8 mouse cellular contexts compared by ENCODE assay signal in genomic region chr13:21783255-21783617, GRCm38 (mm10). TPM values are rescaled to one million over a fixed set of nuclear protein-coding genes. Genes with fewer than 3 reads are reported as not detected.
A peak's percentile ranks its signal among the peaks of the same experiment; 100 is the strongest.
DNase-seq lines count a peak whose midpoint lies in the region; ATAC-seq and TF ChIP-seq lines count a peak whose summit lies in the region.

Gene Hist1h3i, minus strand, starts transcription at chr13:21783370.

- H3K79me2 ChIP-seq in MEL (ENCODE audit: control insufficient read depth, insufficient read depth, low read length, poor library complexity), result peaks cover 8% of the 10 kb centered on the region; the same call in 1 of the 2 replicates

- no peak for TF ChIP-seq EP300 in MEL (IDR thresholded peaks at IDR 0.05; ENCODE audit: low read depth in 1 of 2, low read length in 2 of 2)
- peak; percentile 70 for TF ChIP-seq EP300 in liver, embryonic 14.5 days (IDR thresholded peaks at IDR 0.05; ENCODE audit: low read depth)

- TF ChIP-seq RAD21 in MEL (IDR thresholded peaks at IDR 0.05; ENCODE audit: low read depth, low read length), result no peak

- H3K36me3 ChIP-seq in MEL (ENCODE audit: control insufficient read depth in 1 of 2, insufficient read depth in 2 of 2, low read length in 2 of 2), result peaks cover 0 to 28% of the 10 kb centered on the region in 2 experiments; a peak in 2 of 4 replicates
- no peaks in the 10 kb centered on the region for H3K36me3 ChIP-seq in forebrain, embryonic 10.5 days (replicated peaks)
- no peaks in the 10 kb centered on the region for H3K36me3 ChIP-seq in heart, embryonic 15.5 days
- H3K36me3 ChIP-seq in liver, embryonic 14.5 days (replicated peaks; ENCODE audit: control insufficient read depth, insufficient read depth, low read depth), result no peaks in the 10 kb centered on the region
- no peaks in the 10 kb centered on the region for H3K36me3 ChIP-seq in neural tube, embryonic 12.5 days
- H3K36me3 ChIP-seq in thymus, adult 2 months (ENCODE audit: control insufficient read depth, insufficient read depth, low read length), result no peaks in the 10 kb centered on the region

- no peaks in the 10 kb centered on the region for H3K4me1 ChIP-seq in MEL (ENCODE audit: control insufficient read depth in 1 of 2, insufficient read depth in 2 of 2, low read length in 2 of 2)
- peaks cover 61% of the 10 kb centered on the region for H3K4me1 ChIP-seq in forebrain, embryonic 10.5 days
- H3K4me1 ChIP-seq in heart, embryonic 15.5 days (replicated peaks), result peaks cover 42% of the 10 kb centered on the region
- peaks cover 25 to 29% of the 10 kb centered on the region in 2 experiments for H3K4me1 ChIP-seq in liver, embryonic 14.5 days (replicated peaks; ENCODE audit: control insufficient read depth in 2 of 2, insufficient read depth in 2 of 2, low read length in 1 of 2)
- H3K4me1 ChIP-seq in neural tube, embryonic 12.5 days, result peaks cover 36% of the 10 kb centered on the region
- H3K4me1 ChIP-seq in thymus, adult 2 months (replicated peaks; ENCODE audit: control insufficient read depth, insufficient read depth, low read length), result peaks cover 14% of the 10 kb centered on the region

- H3K4me3 ChIP-seq in MEL (ENCODE audit: control insufficient read depth in 1 of 2, insufficient read depth in 1 of 2, low read depth in 2 of 2, low read length in 2 of 2), result peak within 1 kb of the TSS; percentile 36 to 44
- H3K4me3 ChIP-seq in forebrain, embryonic 10.5 days, result peak within 1 kb of the TSS; percentile 56
- H3K4me3 ChIP-seq in heart, embryonic 15.5 days, result peak within 1 kb of the TSS; percentile 51
- peak within 1 kb of the TSS; percentile 56 to 60 for H3K4me3 ChIP-seq in liver, embryonic 14.5 days (ENCODE audit: insufficient read depth in 1 of 2, low read depth in 2 of 2, low read length in 2 of 2)
- H3K4me3 ChIP-seq in neural tube, embryonic 12.5 days, result peak within 1 kb of the TSS; percentile 35
- peak within 1 kb of the TSS; percentile 61 for H3K4me3 ChIP-seq in thymus, adult 2 months (ENCODE audit: control insufficient read depth, insufficient read depth, low read length)

- H3K9ac ChIP-seq in MEL (ENCODE audit: control insufficient read depth, low read depth, low read length, poor library complexity, severe bottlenecking), result peak within 1 kb of the TSS; percentile 75
- peak within 1 kb of the TSS; percentile 62 for H3K9ac ChIP-seq in heart, embryonic 15.5 days
- H3K9ac ChIP-seq in liver, embryonic 14.5 days (replicated peaks), result peak within 1 kb of the TSS; percentile 96
- H3K9ac ChIP-seq in neural tube, embryonic 12.5 days, result peak within 1 kb of the TSS; percentile 66

- H3K4me2 ChIP-seq in heart, embryonic 15.5 days, result peak within 1 kb of the TSS; percentile 76
- H3K4me2 ChIP-seq in liver, embryonic 14.5 days (ENCODE audit: low read depth), result peak within 1 kb of the TSS; percentile 90
- peak within 1 kb of the TSS; percentile 69 for H3K4me2 ChIP-seq in neural tube, embryonic 12.5 days (replicated peaks)

- ATAC-seq in heart, embryonic 15.5 days (replicated peaks; ENCODE audit: insufficient number of reproducible peaks, insufficient read depth, low FRiP score, low read depth), result peak; percentile 68; the same call in 1 of the 2 replicates
- ATAC-seq in liver, embryonic 14.5 days (ENCODE audit: insufficient read depth), result peak; percentile 37
- ATAC-seq in neural tube, embryonic 12.5 days (ENCODE audit: low FRiP score, low read depth), result peak; percentile 63

- DNase-seq in MEL (ENCODE audit: low read depth, low spot score), result peak; percentile 94
- peak; percentile 92 for DNase-seq in c-Kit-negative CD71-positive TER-119-positive erythroid progenitor cells, embryonic 14.5 days (ENCODE audit: low read depth, low spot score)
- DNase-seq in forebrain, embryonic 10.5 days (ENCODE audit: extremely low spot score, low spot score), result peak; percentile 56
- DNase-seq in kidney, postnatal 36 days, result peak; percentile 46 to 73
- DNase-seq in liver, embryonic 14.5 days (ENCODE audit: low read depth in 3 of 3, low spot score in 3 of 3), result peak; percentile 89 to 92 (median 91)
- peak; percentile 65 for DNase-seq in thymus, adult 2 months

- peak in 1 of 2 experiments; percentile 96; a peak in 1 of 4 replicates for TF ChIP-seq POLR2A in MEL (IDR thresholded peaks at IDR 0.05; ENCODE audit: control insufficient read depth in 1 of 2, insufficient read depth in 1 of 2, low read depth in 1 of 2, low read length in 2 of 2, poor library complexity in 1 of 2)
- 0 out of 2 replicates have a peak, but pooled peaks have one; percentile 5 for TF ChIP-seq POLR2A in thymus, adult 2 months (IDR thresholded peaks at IDR 0.05; ENCODE audit: control insufficient read depth, extremely low read depth, insufficient read depth, low read length, poor library complexity)

- WGBS in forebrain, embryonic 10.5 days, result under 1% methylated on average over 16 of the region's 20 CpGs
- WGBS in heart, embryonic 15.5 days, result 0% methylated on average over 15 of the region's 20 CpGs
- WGBS in liver, embryonic 14.5 days (ENCODE audit: insufficient replicate concordance), result 0% methylated on average over 13 of the region's 20 CpGs
- under 1% methylated on average over 19 of the region's 20 CpGs for WGBS in neural tube, embryonic 12.5 days
- under 1% methylated on average over 17 of the region's 20 CpGs for WGBS in thymus, adult 2 months

- peak within 1 kb of the TSS; percentile 93 for H3K27ac ChIP-seq in MEL (ENCODE audit: control insufficient read depth, low read depth, low read length)
- H3K27ac ChIP-seq in forebrain, embryonic 10.5 days, result peak within 1 kb of the TSS; percentile 99
- H3K27ac ChIP-seq in heart, embryonic 15.5 days, result peak within 1 kb of the TSS; percentile 73
- peak within 1 kb of the TSS; percentile 97 for H3K27ac ChIP-seq in liver, embryonic 14.5 days
- peak within 1 kb of the TSS; percentile 64 for H3K27ac ChIP-seq in neural tube, embryonic 12.5 days
- H3K27ac ChIP-seq in thymus, adult 2 months (ENCODE audit: control insufficient read depth, insufficient read depth, low read length), result peak within 1 kb of the TSS; percentile 96

- TF ChIP-seq CTCF in MEL (IDR thresholded peaks at IDR 0.05 in 2 of 3, conservative IDR thresholded peaks at IDR 0.05 in 1 of 3; ENCODE audit: control insufficient read depth in 1 of 3, insufficient read depth in 1 of 3, low read depth in 2 of 3, low read length in 3 of 3, poor library complexity in 1 of 3, severe bottlenecking in 1 of 3), result no peak
- TF ChIP-seq CTCF in liver, embryonic 14.5 days (IDR thresholded peaks at IDR 0.05; ENCODE audit: low read depth), result no peak
- TF ChIP-seq CTCF in thymus, adult 2 months (IDR thresholded peaks at IDR 0.05; ENCODE audit: borderline replicate concordance, control insufficient read depth, extremely low read depth, insufficient read depth, low read length, poor library complexity), result no peak

- no peaks in the 10 kb centered on the region for H3K9me3 ChIP-seq in MEL (replicated peaks; ENCODE audit: insufficient read depth, low read length)
- H3K9me3 ChIP-seq in forebrain, embryonic 10.5 days, result no peaks in the 10 kb centered on the region
- H3K9me3 ChIP-seq in heart, embryonic 15.5 days (replicated peaks), result no peaks in the 10 kb centered on the region
- no peaks in the 10 kb centered on the region for H3K9me3 ChIP-seq in liver, embryonic 14.5 days (ENCODE audit: control insufficient read depth, low read length)
- no peaks in the 10 kb centered on the region for H3K9me3 ChIP-seq in neural tube, embryonic 12.5 days

- no peaks in the 10 kb centered on the region for H3K27me3 ChIP-seq in MEL (ENCODE audit: control insufficient read depth in 1 of 2, insufficient read depth in 2 of 2, low read length in 2 of 2)
- no peaks in the 10 kb centered on the region for H3K27me3 ChIP-seq in forebrain, embryonic 10.5 days (ENCODE audit: poor library complexity, severe bottlenecking)
- H3K27me3 ChIP-seq in heart, embryonic 15.5 days, result no peaks in the 10 kb centered on the region
- no peaks in the 10 kb centered on the region for H3K27me3 ChIP-seq in liver, embryonic 14.5 days (ENCODE audit: control insufficient read depth, insufficient read depth, low read length)
- no peaks in the 10 kb centered on the region for H3K27me3 ChIP-seq in neural tube, embryonic 12.5 days (replicated peaks)
- H3K27me3 ChIP-seq in thymus, adult 2 months (ENCODE audit: control insufficient read depth, insufficient read depth, low read length), result no peaks in the 10 kb centered on the region

TF ChIP-seq in MEL, 35 proteins besides CTCF, POLR2A, EP300 and RAD21:
- peak; percentile 96; the same call in 1 of the 2 replicates for TF ChIP-seq POLR2AphosphoS5 (IDR thresholded peaks at IDR 0.05; ENCODE audit: borderline replicate concordance, low read depth, low read length)
- TF ChIP-seq TBP (IDR thresholded peaks at IDR 0.05; ENCODE audit: low read depth, low read length), result no peak

RNA-seq across cellular contexts. Expression of gene Hist1h3i, which starts in this region (rescaled TPM):
- 1,321 and 1,539 TPM in 2 replicates for total RNA-seq in MEL (2012; rRNA removed)
- 10 to 100 TPM in 1 of 2 experiments, not detected in 1; 18.1 TPM for polyA plus RNA-seq in MEL (2012; ENCODE audit: insufficient read depth in 1 of 2, insufficient read length in 2 of 2, low read depth in 1 of 2, low replicate concordance in 2 of 2, missing spikeins in 1 of 2)
- polyA plus RNA-seq in forebrain, embryonic 10.5 days (2016; fragmentation: Nextera tagmentation; extraction: Ambion mirVana), result 120 and 124 TPM in 2 replicates
- polyA plus RNA-seq in heart, embryonic 15.5 days (2015; fragmentation: Nextera tagmentation; extraction: Ambion mirVana), result 56.3 and 60.4 TPM in 2 replicates
- polyA plus RNA-seq in liver, embryonic 14.5 days (2012; rRNA removed), result 37.6 and 93.8 TPM in 2 replicates
- 299 and 331 TPM in 2 replicates for polyA plus RNA-seq in liver, embryonic 14.5 days (2014; fragmentation: Nextera tagmentation; extraction: Ambion mirVana)
- polyA plus RNA-seq in neural tube, embryonic 12.5 days (2016; fragmentation: Nextera tagmentation; extraction: Ambion mirVana), result 97.6 and 126 TPM in 2 replicates
- polyA plus RNA-seq in thymus, adult 2 months (2012; rRNA removed), result 484 and 650 TPM in 2 replicates

Comparison
In these comparisons a context has a peak if more than half of its experiments do, and no peak if none do; other contexts are left out.
1. Peak in every context shown above with its lines: DNase-seq, ATAC-seq, H3K4me3 ChIP-seq and H3K27ac ChIP-seq.